Mouse (Mus musculus): ENCODE results near the gene Rprd1b. TPM values are rescaled to one million over a fixed set of nuclear protein-coding genes. Genes with fewer than 3 reads are reported as not detected.

Gene Rprd1b
- total RNA-seq, 2 experiments from 2014 or later = 27.7 to 36.4 TPM

GRCm38 (mm10) chr2:158136205-158136604, 107.9 kb downstream of the Rprd1b start:
- DNase-seq (ENCODE audit: low spot score in 2 of 2) = no peak
- intact Hi-C loops (cut with DNase I) = no loop called here

- intact Hi-C loops (cut with DNase I) = no loop called here
- DNase-seq (ENCODE audit: low spot score in 2 of 2) = no peak
These were observed 109.5 kb downstream of the Rprd1b start for GRCm38 (mm10) chr2:158137771-158138170.

GRCm38 (mm10) chr2:158138778-158139177, 110.5 kb downstream of the Rprd1b start:
- intact Hi-C loops (cut with DNase I) = no loop called here
- no peak for DNase-seq (ENCODE audit: low spot score in 2 of 2)

- DNase-seq (ENCODE audit: low spot score in 2 of 2) = peak; percentile 39 to 54
These were observed 111.3 kb downstream of the Rprd1b start for GRCm38 (mm10) chr2:158139628-158140027.

GRCm38 (mm10) chr2:158140664-158141063, 112.4 kb downstream of the Rprd1b start:
- intact Hi-C loops (cut with DNase I) = no loop called here
- no peak for DNase-seq (ENCODE audit: low spot score in 2 of 2)

More at GRCm38 (mm10) chr2:158139628-158140027, 111.3 kb downstream of the Rprd1b start:
- intact Hi-C loops (cut with DNase I) = no loop called here

- intact Hi-C loops (cut with DNase I) = no loop called here
- no peak for DNase-seq (ENCODE audit: low spot score in 2 of 2)
These were observed 113.0 kb downstream of the Rprd1b start for GRCm38 (mm10) chr2:158141271-158141670.

- intact Hi-C loops (cut with DNase I) = no loop called here
- no peak for DNase-seq (ENCODE audit: low spot score in 2 of 2)
These were observed 113.6 kb downstream of the Rprd1b start for GRCm38 (mm10) chr2:158141690-158142440.

GRCm38 (mm10) chr2:158142981-158143380, 114.7 kb downstream of the Rprd1b start:
- DNase-seq (ENCODE audit: low spot score in 2 of 2) = no peak
- intact Hi-C loops (cut with DNase I) = no loop called here

- no peak for DNase-seq (ENCODE audit: low spot score in 2 of 2)
- intact Hi-C loops (cut with DNase I) = no loop called here
These were observed 115.5 kb downstream of the Rprd1b start for GRCm38 (mm10) chr2:158143816-158144215.

- intact Hi-C loops (cut with DNase I) = no loop called here
- DNase-seq (ENCODE audit: low spot score in 2 of 2) = no peak
These were observed 116.0 kb downstream of the Rprd1b start for GRCm38 (mm10) chr2:158144263-158144662.

- intact Hi-C loops (cut with DNase I) = loop anchor here (5.0 kb wide), 1 partner anchor 38 kb away; no protein-coding TSS in a partner anchor
These were observed 116.6 kb downstream of the Rprd1b start for GRCm38 (mm10) chr2:158144750-158145527.

GRCm38 (mm10) chr2:158145528-158146065, 117.3 kb downstream of the Rprd1b start:
- intact Hi-C loops (cut with DNase I) = loop anchor here (5.0 kb wide), 1 partner anchor 38 kb away; no protein-coding TSS in a partner anchor
- no peak for DNase-seq (ENCODE audit: low spot score in 2 of 2)

More at GRCm38 (mm10) chr2:158144750-158145527, 116.6 kb downstream of the Rprd1b start:
- no peak for DNase-seq (ENCODE audit: low spot score in 2 of 2)

- DNase-seq (ENCODE audit: low spot score in 2 of 2) = peak; percentile 72 to 77
- intact Hi-C loops (cut with DNase I) = loop anchor here (5.0 kb wide), 1 partner anchor 39 kb away; no protein-coding TSS in a partner anchor
These were observed 117.9 kb downstream of the Rprd1b start, which contains the start of gene Tgm2 for GRCm38 (mm10) chr2:158146223-158146622. Gene Tgm2, minus strand, starts transcription at chr2:158146436.

GRCm38 (mm10) chr2:158146971-158147370, 118.7 kb downstream of the Rprd1b start:
- intact Hi-C loops (cut with DNase I) = loop anchor here (5.0 kb wide), 1 partner anchor 40 kb away; no protein-coding TSS in a partner anchor
- DNase-seq (ENCODE audit: low spot score in 2 of 2) = no peak

GRCm38 (mm10) chr2:158151077-158151476, 122.8 kb downstream of the Rprd1b start:
- no peak for DNase-seq (ENCODE audit: low spot score in 2 of 2)
- intact Hi-C loops (cut with DNase I) = no loop called here

GRCm38 (mm10) chr2:158152685-158153309, 124.5 kb downstream of the Rprd1b start:
- no peak for DNase-seq (ENCODE audit: low spot score in 2 of 2)

GRCm38 (mm10) chr2:158153728-158154343, 125.5 kb downstream of the Rprd1b start:
- DNase-seq (ENCODE audit: low spot score in 2 of 2) = no peak
- intact Hi-C loops (cut with DNase I) = no loop called here

More at GRCm38 (mm10) chr2:158152685-158153309, 124.5 kb downstream of the Rprd1b start:
- intact Hi-C loops (cut with DNase I) = no loop called here

- no peak for DNase-seq (ENCODE audit: low spot score in 2 of 2)
- intact Hi-C loops (cut with DNase I) = no loop called here
These were observed 126.3 kb downstream of the Rprd1b start for GRCm38 (mm10) chr2:158154641-158155040.

GRCm38 (mm10) chr2:158155101-158155500, 126.8 kb downstream of the Rprd1b start:
- intact Hi-C loops (cut with DNase I) = no loop called here
- DNase-seq (ENCODE audit: low spot score in 2 of 2) = no peak

All from left cerebral cortex, postnatal 14 days (tissue).